Mouse (Mus musculus) gastrocnemius, postnatal 10 days (tissue): Measurements from ENCODE around the gene Wdfy3. TPM values are rescaled to one million over a fixed set of nuclear protein-coding genes. Genes with fewer than 3 reads are reported as not detected.
"Not testable (repeated sequence)": the region's sequence is repeated elsewhere in the genome, so short reads cannot be mapped to it uniquely, and the experiment has no call there.

Experiments used
- DNase-seq: peaks from one replicate; pipeline ENCODE4 v3.0.0; 2021; ENCODE audit warnings: mixed read lengths
- total RNA-seq, 2 experiments: library from RNA; stranded (reverse); gene quantifications; 2 replicates each; pipeline ENCODE4 v1.2.3; 2021

Gene Wdfy3
- total RNA-seq, 2 experiments from 2014 or later = 26.0 to 33.0 TPM

- no peak for DNase-seq
Measured at GRCm38 (mm10) chr5:101885039-101885438, 184.7 kb downstream of the Wdfy3 start.

DNA sequence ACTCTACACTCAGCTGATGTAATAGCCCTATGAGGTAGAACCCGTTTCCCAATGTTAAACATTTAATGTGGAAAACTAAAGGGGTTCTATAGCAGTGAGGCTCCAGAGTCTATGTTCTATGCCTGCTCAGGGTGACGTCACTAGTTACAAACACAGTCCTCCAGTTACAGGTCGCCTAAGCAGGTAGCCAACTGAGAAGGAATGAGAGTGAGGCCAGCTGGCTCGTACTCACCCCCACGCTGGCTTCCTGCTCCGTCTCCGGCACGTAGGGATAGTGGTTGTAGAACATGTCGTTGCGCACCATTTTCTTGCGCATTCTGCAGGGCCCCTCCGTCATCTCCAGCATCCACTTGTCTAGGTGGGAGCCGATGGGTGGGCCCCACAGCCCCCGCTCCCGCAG lies 187.5 kb downstream of the Wdfy3 start:
- no peak for DNase-seq

DNA sequence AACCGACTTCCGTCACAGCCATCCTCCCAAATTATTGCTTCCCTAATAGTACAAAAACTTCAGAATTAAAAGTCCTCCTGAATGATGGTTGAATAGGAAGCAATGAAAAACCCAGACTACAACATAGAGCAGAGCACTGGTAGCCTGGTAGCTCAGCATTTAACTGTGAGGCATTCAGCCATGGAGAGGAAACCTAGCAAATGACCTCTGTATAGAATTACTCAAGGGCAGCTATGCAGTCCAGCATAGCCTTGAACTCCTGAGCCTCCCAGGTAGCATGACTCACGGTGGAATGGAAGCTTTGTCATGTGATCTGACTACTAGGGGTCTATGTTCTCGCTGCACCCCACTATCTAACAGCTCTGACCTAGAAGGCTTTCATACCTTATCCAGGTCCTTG lies 189.8 kb downstream of the Wdfy3 start:
- DNase-seq = no peak

- DNase-seq = no peak
Measured at GRCm38 (mm10) chr5:101878403-101878802, 191.3 kb downstream of the Wdfy3 start.

GRCm38 (mm10) chr5:101876185-101876584 lies 193.5 kb downstream of the Wdfy3 start:
- DNase-seq = no peak

- DNase-seq = no peak
Measured at GRCm38 (mm10) chr5:101866722-101867121, 203.0 kb downstream of the Wdfy3 start.

GRCm38 (mm10) chr5:101863946-101864345 lies 205.8 kb downstream of the Wdfy3 start:
- no peak for DNase-seq

DNA sequence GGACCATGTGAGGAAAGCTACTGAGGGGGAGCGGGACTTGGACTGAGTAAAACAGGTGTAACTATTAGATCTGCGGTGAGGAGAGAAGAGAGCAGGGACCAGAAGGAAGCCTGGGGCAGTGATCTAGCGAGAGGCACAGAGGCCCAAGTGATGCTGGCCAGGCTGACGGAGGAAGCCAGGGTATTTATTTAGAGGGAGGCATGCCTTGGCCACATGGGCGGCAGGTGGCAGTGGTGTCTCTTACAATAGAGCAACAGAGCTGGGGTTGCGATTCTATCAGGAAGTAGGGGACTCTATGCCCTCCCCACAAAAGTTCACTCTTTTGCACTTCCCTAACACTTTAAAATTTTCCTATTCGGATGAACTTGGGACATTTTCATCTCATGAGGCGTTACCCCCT lies 207.1 kb downstream of the Wdfy3 start:
- DNase-seq = no peak

- no peak for DNase-seq
Measured at GRCm38 (mm10) chr5:101861786-101862571, 207.7 kb downstream of the Wdfy3 start.

GRCm38 (mm10) chr5:101858891-101859436 lies 210.8 kb downstream of the Wdfy3 start:
- DNase-seq = no peak

DNA sequence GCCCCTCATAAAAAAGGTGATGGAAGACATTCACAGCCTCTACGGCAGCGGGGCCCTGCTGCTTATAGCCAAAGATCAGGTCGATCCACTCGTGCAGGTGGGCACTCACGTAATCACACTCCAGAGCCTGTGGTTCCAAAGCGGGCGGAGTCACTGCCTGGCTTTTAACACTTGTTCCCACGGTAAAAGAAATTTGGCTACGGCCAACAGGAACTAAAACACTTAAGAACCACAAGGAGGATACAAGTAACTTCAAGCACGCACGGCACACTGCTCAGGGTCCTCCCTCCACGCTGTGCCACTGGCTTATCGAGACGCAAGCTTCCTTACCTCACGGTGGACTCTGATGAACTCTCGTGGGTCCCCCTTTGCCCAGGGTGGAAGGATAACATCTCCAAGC lies 214.2 kb downstream of the Wdfy3 start:
- no peak for DNase-seq

GRCm38 (mm10) chr5:101854667-101855066 lies 215.1 kb downstream of the Wdfy3 start:
- DNase-seq = peak; percentile 26

DNA sequence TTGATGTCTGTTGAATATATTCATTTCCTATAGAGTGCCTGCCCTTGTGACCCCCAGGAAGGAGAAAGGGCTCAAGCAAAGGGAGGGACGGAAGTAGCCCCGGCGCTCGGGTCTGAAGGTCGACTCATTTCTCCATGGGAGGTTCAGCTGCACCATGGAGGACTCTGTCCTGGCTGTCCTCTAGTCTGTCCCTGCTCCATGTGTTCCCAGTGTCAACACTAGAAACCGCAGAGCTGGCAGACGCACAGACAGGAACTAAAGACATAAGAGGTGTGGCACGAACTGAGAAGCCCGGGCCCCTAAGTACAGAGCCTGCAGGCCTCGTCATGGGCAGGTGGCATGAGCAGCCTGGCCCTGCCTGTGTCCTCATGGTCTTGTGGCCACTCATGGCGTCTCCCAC lies 215.6 kb downstream of the Wdfy3 start:
- no peak for DNase-seq

DNA sequence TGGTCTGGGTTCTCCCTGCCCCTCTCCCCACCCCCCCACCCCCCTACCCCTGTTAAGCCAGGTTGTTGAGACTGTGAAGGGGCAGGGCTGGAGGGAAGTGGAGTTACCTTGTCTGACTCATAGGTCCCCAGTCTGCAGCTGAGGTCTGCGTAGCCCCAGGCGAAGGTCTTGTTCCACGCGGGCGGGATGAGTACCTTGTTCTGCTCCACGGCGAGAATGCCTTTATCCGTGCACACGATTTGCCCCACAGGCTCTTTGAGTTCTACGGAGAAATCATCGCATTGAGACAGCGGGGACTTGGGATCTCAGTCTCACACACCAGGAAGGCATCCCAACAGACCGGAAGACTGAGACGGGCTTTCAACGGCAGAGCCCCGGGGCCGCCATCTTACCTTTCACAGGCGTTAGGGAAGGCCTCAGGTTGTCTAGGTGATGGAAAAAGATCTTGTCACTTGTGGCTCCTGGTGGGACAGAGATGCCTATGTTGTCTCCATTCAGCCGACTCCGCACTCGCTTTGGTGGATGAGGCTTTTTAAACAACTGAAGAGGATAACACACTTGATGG lies 217.5 kb downstream of the Wdfy3 start:
- no peak for DNase-seq

- DNase-seq = no peak
Measured at GRCm38 (mm10) chr5:101851133-101851532, 218.6 kb downstream of the Wdfy3 start.

- no peak for DNase-seq
Measured at GRCm38 (mm10) chr5:101847762-101848161, 222.0 kb downstream of the Wdfy3 start.

- no peak for DNase-seq
Measured at GRCm38 (mm10) chr5:101847323-101847722, 222.4 kb downstream of the Wdfy3 start.

DNA sequence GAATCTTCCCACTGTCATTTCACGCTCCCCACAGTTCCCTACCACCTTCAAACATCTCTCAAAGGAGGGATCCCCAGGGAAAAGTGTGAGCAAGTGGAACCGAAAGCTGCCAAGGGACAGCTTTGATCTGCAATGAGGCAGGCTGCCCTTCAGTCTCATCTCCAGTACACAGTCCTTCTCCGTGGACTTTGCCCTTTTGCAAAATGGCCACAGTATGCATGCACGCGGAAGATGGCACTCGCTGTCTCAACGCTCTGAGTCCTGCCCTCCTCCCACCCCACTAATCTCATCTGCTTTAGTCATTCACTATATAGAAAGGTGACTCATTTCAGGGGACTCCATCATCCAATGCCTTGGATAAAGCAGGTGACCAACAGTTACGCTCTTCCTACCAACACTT lies 223.8 kb downstream of the Wdfy3 start:
- DNase-seq = no peak

GRCm38 (mm10) chr5:101845011-101845410 lies 224.7 kb downstream of the Wdfy3 start:
- DNase-seq = no peak

DNA sequence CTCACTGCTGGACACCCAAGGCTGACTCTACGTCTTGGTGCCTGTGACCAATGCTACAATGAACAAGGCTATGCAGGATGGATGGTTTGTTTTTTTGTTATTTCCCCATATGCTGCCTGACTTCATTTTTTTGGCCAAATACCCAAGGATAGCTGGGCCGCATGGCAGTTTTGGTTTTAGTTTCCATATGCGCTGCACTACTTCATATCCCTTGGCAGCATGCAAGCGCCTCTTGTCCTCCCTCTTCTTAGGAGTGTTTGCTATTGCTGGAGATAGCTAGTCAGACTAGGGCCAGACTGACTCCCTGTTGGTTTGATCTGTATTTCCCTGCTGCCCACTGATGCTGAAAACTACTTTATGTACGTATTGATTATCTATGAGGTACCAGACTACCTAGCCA lies 229.2 kb downstream of the Wdfy3 start:
- DNase-seq = no peak

- not testable (repeated sequence) for DNase-seq
Measured at GRCm38 (mm10) chr5:101837605-101838004, 232.1 kb downstream of the Wdfy3 start.

- DNase-seq = no peak
Measured at GRCm38 (mm10) chr5:101836221-101836620, 233.5 kb downstream of the Wdfy3 start.

DNA sequence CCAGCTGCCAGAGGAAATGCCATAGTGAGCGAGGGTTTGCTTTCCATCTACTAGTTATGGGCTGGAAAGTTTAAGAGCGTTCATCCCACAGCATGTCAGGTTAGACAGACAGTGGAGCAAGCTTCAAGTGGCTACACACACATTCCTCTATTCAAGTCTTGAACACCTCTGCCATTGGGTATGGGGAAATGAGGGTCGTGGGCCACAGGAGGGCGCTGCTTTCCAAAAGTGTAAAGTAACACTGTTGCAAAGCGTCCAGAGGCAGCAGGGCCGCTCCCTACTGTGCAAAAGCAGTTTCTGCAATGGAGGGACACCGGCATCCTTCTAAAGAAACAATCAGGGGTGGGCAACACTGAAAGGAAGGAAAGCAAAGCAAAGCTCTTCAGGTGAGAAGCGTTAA lies 235.8 kb downstream of the Wdfy3 start:
- DNase-seq = no peak

DNA sequence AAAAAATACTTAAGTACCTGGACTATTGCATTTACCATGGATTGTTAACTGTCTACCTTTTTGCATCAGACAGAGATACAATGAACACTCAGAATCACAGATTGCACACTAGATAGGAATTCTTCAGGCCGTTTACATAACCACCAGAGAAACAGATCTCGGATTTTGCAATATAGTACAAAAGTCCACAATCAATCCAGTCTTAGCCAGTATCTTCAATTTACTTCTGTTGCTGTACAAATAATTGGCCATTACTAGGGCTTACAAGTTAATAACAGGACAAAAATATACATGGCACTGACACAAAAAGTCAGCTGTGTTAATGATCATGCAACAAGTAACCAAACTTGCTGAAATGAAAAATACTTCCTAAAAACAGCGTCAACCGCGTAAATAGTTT lies 236.7 kb downstream of the Wdfy3 start:
- no peak for DNase-seq
